ENCODE assay signal across 14 mouse cellular contexts in the genomic region with DNA sequence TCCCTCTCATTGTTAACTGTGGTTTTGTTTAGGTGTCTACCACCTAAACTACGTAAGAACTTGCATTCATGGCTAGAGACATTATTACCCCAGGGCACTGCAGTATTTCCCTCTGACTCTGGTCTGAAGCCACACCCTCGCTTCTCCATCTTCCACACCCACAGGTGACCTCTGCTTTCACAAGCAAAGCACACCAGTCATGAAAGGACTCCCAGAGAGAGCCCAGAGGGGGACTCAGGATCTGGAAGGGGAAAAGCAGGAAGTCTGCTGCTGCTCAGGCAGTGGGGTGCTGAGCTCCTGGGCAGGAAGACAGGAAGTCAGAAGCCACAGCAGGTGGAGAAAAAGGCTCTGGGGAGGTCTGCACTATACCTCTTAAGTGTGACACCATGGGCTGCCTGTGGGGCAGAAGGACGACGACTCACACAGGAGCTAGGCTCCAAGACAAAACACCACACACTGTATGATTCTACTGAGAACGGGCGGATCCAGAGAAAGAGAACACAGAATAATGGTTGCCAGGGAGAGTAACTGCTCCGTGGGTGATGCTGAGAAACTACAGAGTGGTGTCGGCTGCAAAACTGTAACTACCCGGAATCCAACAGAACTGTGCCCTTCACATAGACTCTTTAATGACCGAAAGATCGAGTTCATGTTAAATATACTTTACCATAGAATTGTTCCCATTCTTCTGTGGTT.
DNase-seq lines count a peak whose midpoint lies in the region; ATAC-seq and TF ChIP-seq lines count a peak whose summit lies in the region.
"Had no signal": no experiment of that assay in that cellular context is flagged by ENCODE, and none has a peak within 500 bp of the region (broad histone marks: within the 10 kb centered on the region; RNA-seq: fewer than 3 reads in every experiment).

No protein-coding gene starts in this region.

- H3K9me3 ChIP-seq in E14TG2a.4 (ENCODE audit: low read length) = peaks cover 7% of the 10 kb centered on the region; the same call in 1 of the 2 replicates
- no peaks in the 10 kb centered on the region; the same call in 1 of the 2 replicates for H3K9me3 ChIP-seq in kidney, embryonic 15.5 days (replicated peaks)
- H3K9me3 ChIP-seq: embryonic facial prominence, embryonic 15.5 days had no signal

- no peaks in the 10 kb centered on the region for H3K36me3 ChIP-seq in kidney, adult 2 months (ENCODE audit: control insufficient read depth, insufficient read depth, low read length)
- H3K36me3 ChIP-seq in E14TG2a.4 (ENCODE audit: insufficient read depth, low read length) = peaks cover 33% of the 10 kb centered on the region
- no peaks in the 10 kb centered on the region for H3K36me3 ChIP-seq in kidney, embryonic 15.5 days
- H3K36me3 ChIP-seq: embryonic facial prominence, embryonic 15.5 days had no signal

- H3K4me3 ChIP-seq in kidney, adult 2 months (ENCODE audit: insufficient read depth, low read depth, low read length) = no peak overlapping the region
- H3K4me3 ChIP-seq in E14TG2a.4 (replicated peaks; ENCODE audit: low read length) = peak overlapping the region; percentile 46; the same call in 1 of the 2 replicates
- H3K4me3 ChIP-seq in kidney, embryonic 15.5 days (replicated peaks) = no peak overlapping the region
- H3K4me3 ChIP-seq: embryonic facial prominence, embryonic 15.5 days had no signal

- peak overlapping the region; percentile 22; the same call in 1 of the 2 replicates for H3K27ac ChIP-seq in kidney, adult 2 months (ENCODE audit: insufficient read depth, low read depth, low read length)
- H3K27ac ChIP-seq in kidney, embryonic 15.5 days = no peak overlapping the region
- H3K27ac ChIP-seq: embryonic facial prominence, embryonic 15.5 days had no signal

- H3K4me1 ChIP-seq in kidney, adult 2 months (ENCODE audit: control insufficient read depth, insufficient read depth, low read length) = peaks cover 41% of the 10 kb centered on the region
- peaks cover 82% of the 10 kb centered on the region for H3K4me1 ChIP-seq in E14TG2a.4 (replicated peaks; ENCODE audit: low read depth, low read length)
- 0 out of 2 replicates have a peak, but pooled peaks cover 3% of the 10 kb centered on the region for H3K4me1 ChIP-seq in kidney, embryonic 15.5 days
- H3K4me1 ChIP-seq: embryonic facial prominence, embryonic 15.5 days had no signal

- WGBS in kidney, adult 2 months = 66% methylated on average over 11 of the region's 11 CpGs
- 61% methylated on average over 11 of the region's 11 CpGs for WGBS in kidney, embryonic 15.5 days

- no peak overlapping the region for H3K4me2 ChIP-seq in kidney, embryonic 15.5 days
- H3K4me2 ChIP-seq: embryonic facial prominence, embryonic 15.5 days; liver, embryonic 11.5 days had no signal

- TF ChIP-seq POLR2A in kidney, adult 2 months (IDR thresholded peaks at IDR 0.05; ENCODE audit: low read depth, low read length) = no peak

- ATAC-seq in kidney, embryonic 15.5 days (replicated peaks; ENCODE audit: low FRiP score) = no peak

- no peak for TF ChIP-seq CTCF in kidney, adult 2 months (conservative IDR thresholded peaks at IDR 0.05; ENCODE audit: insufficient read depth, insufficient read length, low read depth, low read length)
- no peak for TF ChIP-seq CTCF in E14TG2a.4 (conservative IDR thresholded peaks at IDR 0.05; ENCODE audit: low read length)

- H3K27me3 ChIP-seq in kidney, adult 2 months (replicated peaks; ENCODE audit: control insufficient read depth, insufficient read depth, low read length) = no peaks in the 10 kb centered on the region
- no peaks in the 10 kb centered on the region for H3K27me3 ChIP-seq in E14TG2a.4 (ENCODE audit: insufficient read depth, low read length)
- H3K27me3 ChIP-seq in kidney, embryonic 15.5 days = no peaks in the 10 kb centered on the region
- H3K27me3 ChIP-seq: embryonic facial prominence, embryonic 15.5 days had no signal

- DNase-seq in kidney, adult 2 months = peak; percentile 57
- no peak for DNase-seq in kidney, postnatal 14 days
- peak; percentile 38 for DNase-seq in NIH3T3 (ENCODE audit: low read depth)
- DNase-seq in layer of hippocampus, postnatal 14 days (ENCODE audit: low spot score in 2 of 2) = peak; percentile 26 to 50
- no peak for DNase-seq in lung, adult 18-20 months
- no peak for DNase-seq in yolk sac, embryonic 10.5 days (ENCODE audit: low spot score)
- DNase-seq: adrenal gland, postnatal 10 days; cerebellum, adult 8-10 months; kidney, postnatal 10 days; lung, postnatal 4 days had no signal

- no peak overlapping the region for H3K9ac ChIP-seq in kidney, embryonic 15.5 days
- H3K9ac ChIP-seq: embryonic facial prominence, embryonic 15.5 days had no signal

Comparison
In these comparisons a context has a peak if more than half of its experiments do, and no peak if none do; other contexts are left out.
1. DNase-seq: peak in kidney, adult 2 months (single experiment), NIH3T3 (single experiment) and layer of hippocampus, postnatal 14 days (2 of 2); none in kidney, postnatal 14 days (single experiment), lung, adult 18-20 months (0 of 2) and yolk sac, embryonic 10.5 days (single experiment).